Mouse (Mus musculus): ENCODE measurements around the gene Ap1g2. TPM values are rescaled to one million over a fixed set of nuclear protein-coding genes. Genes with fewer than 3 reads are reported as not detected.

The Ap1g2 gene
- polyA plus RNA-seq (2014; fragmentation: Nextera tagmentation; extraction: Ambion mirVana), result 7.6 and 8.6 TPM in 2 replicates

DNA sequence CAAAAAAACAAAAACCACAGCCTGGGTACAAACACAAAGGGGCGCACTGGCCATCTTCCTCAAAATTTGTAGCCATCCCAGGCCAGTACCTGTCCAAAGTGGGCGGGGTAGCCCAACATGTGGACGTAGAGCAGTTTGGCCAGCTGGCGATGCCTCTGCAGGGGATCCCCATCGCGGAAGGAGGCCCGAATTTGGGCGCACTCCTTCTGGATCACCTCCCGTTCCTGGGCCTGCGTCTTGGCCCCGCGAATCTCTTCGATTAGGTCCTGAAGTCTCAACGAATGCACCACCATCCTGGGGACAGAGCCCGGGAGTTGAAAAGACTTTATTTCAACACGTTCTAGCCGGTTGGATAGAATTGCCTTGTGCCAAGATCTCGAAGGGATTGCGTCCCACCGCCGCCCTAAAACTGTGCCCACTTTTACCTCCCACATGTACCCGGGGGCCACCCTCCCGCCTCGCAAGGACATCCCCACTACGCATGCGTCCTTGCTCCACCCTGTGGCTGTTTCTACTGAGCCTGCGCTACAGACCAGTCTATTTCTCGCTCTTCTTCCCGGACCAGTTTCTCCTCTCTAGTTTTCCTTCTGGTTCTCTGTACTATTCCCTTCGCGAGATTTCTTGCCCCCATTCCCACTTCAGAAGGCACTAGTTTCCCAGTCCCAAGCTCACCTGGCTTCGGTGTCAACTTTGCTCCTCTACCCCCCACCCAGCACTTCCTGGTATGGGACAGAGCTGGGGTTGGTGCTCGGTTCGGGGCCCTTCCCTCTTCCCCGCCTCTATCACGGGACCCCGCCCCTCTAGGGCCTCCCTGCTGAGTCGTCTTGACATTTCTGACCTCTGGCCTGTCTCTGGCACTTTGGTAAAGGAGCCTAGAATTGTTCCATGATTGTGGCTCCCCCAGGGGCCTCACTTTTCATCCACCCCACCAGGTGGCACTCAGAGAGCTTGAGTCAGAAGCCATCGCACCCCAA, at the start of gene Ap1g2:
TSS of gene Ap1g2 (minus strand) at position 758 of the 974 bp plus-strand sequence.
- peak within 1 kb of the TSS; percentile 69 for H3K9ac ChIP-seq (ENCODE audit: low read length)
- peak within 1 kb of the TSS; percentile 57 to 58 for H3K4me3 ChIP-seq (ENCODE audit: control insufficient read depth in 1 of 2, insufficient read depth in 1 of 2, low read depth in 1 of 2, low read length in 2 of 2)
- no peaks in the 10 kb centered on the region for H3K9me3 ChIP-seq (ENCODE audit: control insufficient read depth, low read length)
- peaks cover 31% of the 10 kb centered on the region for H3K27me3 ChIP-seq (ENCODE audit: control insufficient read depth, insufficient read depth, low read length)
- H3K4me2 ChIP-seq (ENCODE audit: low read length), result peak within 1 kb of the TSS; percentile 82
- WGBS, result under 1% methylated on average over 39 of the region's 39 CpGs
- H3K36me3 ChIP-seq (ENCODE audit: control insufficient read depth, insufficient read depth, low read length), result peaks cover 6% of the 10 kb centered on the region; the same call in 1 of the 2 replicates
- peak within 1 kb of the TSS in 1 of 2 experiments; percentile 63; a peak in 2 of 4 replicates for H3K27ac ChIP-seq (replicated peaks in 1 of 2; ENCODE audit: control insufficient read depth in 1 of 2, insufficient read depth in 1 of 2, low read depth in 2 of 2, low read length in 2 of 2)
- peak; percentile 53 for ATAC-seq (ENCODE audit: insufficient number of reproducible peaks, insufficient read depth, low FRiP score, low read depth)
- peaks cover 12 to 17% of the 10 kb centered on the region in 2 experiments for H3K4me1 ChIP-seq (ENCODE audit: control insufficient read depth in 2 of 2, insufficient read depth in 2 of 2, low read length in 2 of 2)

DNA sequence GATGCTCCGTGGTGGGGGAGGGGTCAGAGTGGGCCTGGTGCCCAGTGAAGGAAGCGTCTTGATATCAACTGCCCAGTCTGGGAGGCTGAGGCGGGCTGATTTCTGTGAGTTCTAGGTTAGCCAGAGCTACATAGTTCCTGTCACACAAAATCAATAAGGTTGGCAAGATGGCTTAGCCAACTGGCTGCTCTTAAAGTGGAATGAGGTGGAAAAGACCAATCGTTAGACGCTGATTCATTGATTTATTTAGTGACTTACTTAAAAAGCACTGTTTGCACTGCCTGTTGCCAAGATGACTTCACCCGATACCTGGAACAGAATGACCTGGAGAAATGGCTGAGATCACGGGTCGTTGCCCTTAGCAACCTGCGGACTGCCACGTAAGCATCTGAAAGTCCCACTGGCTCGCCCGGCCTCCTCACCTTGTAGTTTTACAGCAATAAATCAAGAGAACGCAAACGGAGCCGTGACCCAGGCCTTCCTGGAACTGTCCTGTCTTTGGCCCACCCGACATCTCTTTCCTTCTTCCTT, 46.6 kb upstream of the Ap1g2 start:
- H3K4me3 ChIP-seq (ENCODE audit: control insufficient read depth in 1 of 2, insufficient read depth in 1 of 2, low read depth in 1 of 2, low read length in 2 of 2), result no peak overlapping the region
- H3K36me3 ChIP-seq (ENCODE audit: control insufficient read depth, insufficient read depth, low read length), result no peaks in the 10 kb centered on the region
- ATAC-seq (ENCODE audit: insufficient number of reproducible peaks, insufficient read depth, low FRiP score, low read depth), result no peak
- H3K4me2 ChIP-seq (ENCODE audit: low read length), result no peak overlapping the region
- H3K9ac ChIP-seq (ENCODE audit: low read length), result no peak overlapping the region
- WGBS, result 93% methylated on average over 16 of the region's 16 CpGs
- no peak overlapping the region for H3K27ac ChIP-seq (replicated peaks in 1 of 2; ENCODE audit: control insufficient read depth in 1 of 2, insufficient read depth in 1 of 2, low read depth in 2 of 2, low read length in 2 of 2)
- no peaks in the 10 kb centered on the region for H3K9me3 ChIP-seq (ENCODE audit: control insufficient read depth, low read length)
- H3K4me1 ChIP-seq (ENCODE audit: control insufficient read depth in 2 of 2, insufficient read depth in 2 of 2, low read length in 2 of 2), result peaks cover 8 to 11% of the 10 kb centered on the region in 2 experiments
- no peaks in the 10 kb centered on the region for H3K27me3 ChIP-seq (ENCODE audit: control insufficient read depth, insufficient read depth, low read length)

DNA sequence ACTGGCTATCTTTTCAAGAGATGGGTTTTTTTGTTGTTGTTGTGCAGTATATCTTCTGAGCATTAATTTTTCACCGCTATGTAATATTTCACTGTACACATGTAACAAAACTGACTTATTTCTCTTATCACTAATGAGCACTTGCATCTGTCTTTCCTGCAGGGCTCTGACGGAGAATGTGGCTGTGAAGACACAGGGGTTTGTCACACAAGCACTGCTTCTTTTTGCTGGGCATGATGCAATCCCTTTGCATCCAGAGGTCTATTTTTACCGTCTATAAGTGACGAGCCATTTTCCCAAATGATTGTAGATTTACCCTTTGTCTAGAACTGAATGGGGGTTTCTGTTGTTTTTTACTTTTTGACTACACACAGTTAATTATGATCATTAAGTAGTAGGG, 45.8 kb upstream of the Ap1g2 start:
- Histone ChIP-seq H3K4me3 (ENCODE audit: control insufficient read depth in 1 of 2, insufficient read depth in 1 of 2, low read depth in 1 of 2, low read length in 2 of 2) (no peak overlapping the region), H3K9me3 (ENCODE audit: control insufficient read depth, low read length) (no peaks in the 10 kb centered on the region), H3K36me3 (ENCODE audit: control insufficient read depth, insufficient read depth, low read length) (no peaks in the 10 kb centered on the region), H3K27ac (replicated peaks in 1 of 2; ENCODE audit: control insufficient read depth in 1 of 2, insufficient read depth in 1 of 2, low read depth in 2 of 2, low read length in 2 of 2) (no peak overlapping the region), H3K4me1 (ENCODE audit: control insufficient read depth in 2 of 2, insufficient read depth in 2 of 2, low read length in 2 of 2) (peaks cover 9 to 10% of the 10 kb centered on the region in 2 experiments), H3K4me2 (ENCODE audit: low read length) (no peak overlapping the region), H3K27me3 (ENCODE audit: control insufficient read depth, insufficient read depth, low read length) (no peaks in the 10 kb centered on the region), H3K9ac (ENCODE audit: low read length) (no peak overlapping the region)
- no peak for ATAC-seq (ENCODE audit: insufficient number of reproducible peaks, insufficient read depth, low FRiP score, low read depth)
- 61% methylated on average over 4 of the region's 4 CpGs for WGBS

DNA sequence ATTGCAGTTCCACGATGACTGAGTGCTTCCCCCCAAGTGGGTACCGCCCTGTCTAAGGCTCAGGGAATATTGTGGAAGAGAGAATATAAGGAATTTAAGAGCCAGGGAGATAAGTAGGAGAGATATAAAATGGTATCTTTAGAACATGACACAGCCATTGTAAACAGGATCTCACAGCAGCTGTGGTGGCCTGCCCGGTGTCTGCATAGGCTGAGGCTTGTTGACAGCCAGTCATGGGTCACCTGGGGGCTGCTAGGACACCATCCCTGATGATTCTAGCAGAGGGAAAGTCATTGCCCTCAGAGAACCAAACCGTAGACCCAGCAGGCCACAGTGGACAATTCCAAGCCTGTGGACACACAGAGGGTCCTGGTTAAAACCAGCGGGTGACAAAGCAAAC, 44.6 kb upstream of the Ap1g2 start:
- Histone ChIP-seq H3K4me1 (ENCODE audit: control insufficient read depth in 2 of 2, insufficient read depth in 2 of 2, low read length in 2 of 2) (peaks cover 8 to 11% of the 10 kb centered on the region in 2 experiments), H3K27ac (replicated peaks in 1 of 2; ENCODE audit: control insufficient read depth in 1 of 2, insufficient read depth in 1 of 2, low read depth in 2 of 2, low read length in 2 of 2) (no peak overlapping the region), H3K4me2 (ENCODE audit: low read length) (no peak overlapping the region), H3K4me3 (ENCODE audit: control insufficient read depth in 1 of 2, insufficient read depth in 1 of 2, low read depth in 1 of 2, low read length in 2 of 2) (no peak overlapping the region), H3K9ac (ENCODE audit: low read length) (no peak overlapping the region), H3K36me3 (ENCODE audit: control insufficient read depth, insufficient read depth, low read length) (no peaks in the 10 kb centered on the region), H3K9me3 (ENCODE audit: control insufficient read depth, low read length) (no peaks in the 10 kb centered on the region), H3K27me3 (ENCODE audit: control insufficient read depth, insufficient read depth, low read length) (no peaks in the 10 kb centered on the region)
- 47% methylated on average over 5 of the region's 5 CpGs for WGBS
- ATAC-seq (ENCODE audit: insufficient number of reproducible peaks, insufficient read depth, low FRiP score, low read depth), result no peak

DNA sequence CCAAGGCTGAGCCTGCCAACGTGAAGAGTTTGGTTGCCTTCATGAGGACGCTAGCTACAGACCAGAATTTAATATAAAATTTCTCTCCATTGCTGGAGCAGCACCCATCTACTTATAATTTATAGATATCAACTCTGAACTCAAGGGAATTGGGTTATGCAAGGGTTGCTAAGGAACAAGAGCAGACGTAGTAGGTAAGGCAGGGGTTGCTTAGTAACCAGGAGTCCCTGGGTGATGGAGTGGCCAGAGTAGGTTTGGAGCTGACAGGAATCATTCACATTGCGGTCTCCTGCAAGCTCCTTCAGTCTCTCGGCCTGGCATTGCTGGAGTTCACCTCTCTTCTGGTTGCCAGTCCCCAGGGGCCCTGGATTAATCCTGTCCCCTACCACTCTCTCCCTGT, 42.6 kb upstream of the Ap1g2 start:
- no peak for ATAC-seq (ENCODE audit: insufficient number of reproducible peaks, insufficient read depth, low FRiP score, low read depth)
- 80% methylated on average over 5 of the region's 5 CpGs for WGBS
- Histone ChIP-seq H3K4me2 (ENCODE audit: low read length) (no peak overlapping the region), H3K9ac (ENCODE audit: low read length) (no peak overlapping the region), H3K4me3 (ENCODE audit: control insufficient read depth in 1 of 2, insufficient read depth in 1 of 2, low read depth in 1 of 2, low read length in 2 of 2) (no peak overlapping the region), H3K27ac (replicated peaks in 1 of 2; ENCODE audit: control insufficient read depth in 1 of 2, insufficient read depth in 1 of 2, low read depth in 2 of 2, low read length in 2 of 2) (no peak overlapping the region), H3K36me3 (ENCODE audit: control insufficient read depth, insufficient read depth, low read length) (no peaks in the 10 kb centered on the region), H3K27me3 (ENCODE audit: control insufficient read depth, insufficient read depth, low read length) (no peaks in the 10 kb centered on the region), H3K4me1 (ENCODE audit: control insufficient read depth in 2 of 2, insufficient read depth in 2 of 2, low read length in 2 of 2) (peaks cover 8 to 11% of the 10 kb centered on the region in 2 experiments), H3K9me3 (ENCODE audit: control insufficient read depth, low read length) (no peaks in the 10 kb centered on the region)

DNA sequence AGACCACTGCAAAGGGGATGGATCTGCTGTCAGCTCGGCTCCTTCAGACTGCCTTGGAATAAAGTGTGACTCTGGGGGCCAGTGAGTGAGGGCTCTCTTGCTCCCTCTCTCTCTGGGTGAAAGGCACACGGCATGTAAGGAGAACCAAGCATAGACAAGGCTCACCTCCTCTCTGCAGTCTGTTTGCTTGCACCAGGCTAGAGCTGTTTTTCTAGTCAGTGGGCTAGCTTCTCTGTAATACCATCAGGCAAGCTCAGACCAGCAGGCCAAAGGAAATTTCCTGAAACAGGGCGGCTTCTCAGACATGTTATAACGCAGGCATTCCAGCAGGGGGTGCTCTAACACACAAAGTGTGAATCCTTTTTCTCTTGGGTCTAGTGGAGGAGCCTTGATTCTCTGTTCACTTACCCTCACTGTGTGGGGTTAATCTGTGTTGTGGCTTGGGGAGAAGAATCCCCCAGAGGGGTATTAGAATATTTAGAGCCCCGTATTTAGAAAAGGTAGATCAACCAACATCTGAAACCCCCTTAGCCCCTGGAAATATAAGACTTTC, 42.0 kb upstream of the Ap1g2 start:
- 31% methylated on average over 5 of the region's 5 CpGs for WGBS
- no peak overlapping the region for H3K9ac ChIP-seq (ENCODE audit: low read length)
- no peak overlapping the region for H3K4me2 ChIP-seq (ENCODE audit: low read length)
- no peak for ATAC-seq (ENCODE audit: insufficient number of reproducible peaks, insufficient read depth, low FRiP score, low read depth)
- no peaks in the 10 kb centered on the region for H3K27me3 ChIP-seq (ENCODE audit: control insufficient read depth, insufficient read depth, low read length)
- no peak overlapping the region for H3K4me3 ChIP-seq (ENCODE audit: control insufficient read depth in 1 of 2, insufficient read depth in 1 of 2, low read depth in 1 of 2, low read length in 2 of 2)
- H3K9me3 ChIP-seq (ENCODE audit: control insufficient read depth, low read length), result no peaks in the 10 kb centered on the region
- H3K27ac ChIP-seq (replicated peaks in 1 of 2; ENCODE audit: control insufficient read depth in 1 of 2, insufficient read depth in 1 of 2, low read depth in 2 of 2, low read length in 2 of 2), result no peak overlapping the region
- peaks cover 8 to 11% of the 10 kb centered on the region in 2 experiments for H3K4me1 ChIP-seq (ENCODE audit: control insufficient read depth in 2 of 2, insufficient read depth in 2 of 2, low read length in 2 of 2)
- no peaks in the 10 kb centered on the region for H3K36me3 ChIP-seq (ENCODE audit: control insufficient read depth, insufficient read depth, low read length)

DNA sequence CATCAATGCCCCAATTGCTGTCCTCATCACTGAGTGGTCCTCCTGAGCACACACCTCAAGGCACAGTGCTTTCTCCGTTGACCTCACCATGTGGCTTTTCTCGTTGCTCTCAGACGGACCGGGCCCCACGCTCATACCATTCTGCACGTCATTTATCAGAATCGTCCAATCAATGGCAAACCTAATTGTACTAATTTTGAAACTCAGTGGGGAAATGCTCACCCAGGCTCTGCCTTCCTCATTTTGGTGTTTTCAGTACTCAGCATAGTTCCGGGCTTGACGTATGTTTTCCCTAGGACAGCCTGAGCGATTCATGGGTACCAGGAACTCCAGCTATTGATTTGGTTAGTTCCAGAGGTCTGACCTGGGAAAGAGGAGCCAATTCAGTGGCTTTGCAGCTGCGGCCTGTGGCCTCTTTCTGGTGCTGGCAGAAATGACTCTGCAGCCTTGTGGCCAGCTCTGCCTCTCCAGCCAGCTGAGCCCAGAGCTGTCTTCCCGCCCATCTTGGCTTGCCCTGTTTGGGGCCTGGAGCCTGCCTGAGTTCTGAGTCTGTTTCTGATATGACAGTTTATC, 40.5 kb upstream of the Ap1g2 start:
- Histone ChIP-seq H3K9ac (ENCODE audit: low read length) (no peak overlapping the region), H3K4me3 (ENCODE audit: control insufficient read depth in 1 of 2, insufficient read depth in 1 of 2, low read depth in 1 of 2, low read length in 2 of 2) (no peak overlapping the region), H3K9me3 (ENCODE audit: control insufficient read depth, low read length) (no peaks in the 10 kb centered on the region), H3K27me3 (ENCODE audit: control insufficient read depth, insufficient read depth, low read length) (no peaks in the 10 kb centered on the region), H3K36me3 (ENCODE audit: control insufficient read depth, insufficient read depth, low read length) (no peaks in the 10 kb centered on the region), H3K4me2 (ENCODE audit: low read length) (no peak overlapping the region), H3K4me1 (ENCODE audit: control insufficient read depth in 2 of 2, insufficient read depth in 2 of 2, low read length in 2 of 2) (peaks cover 8 to 11% of the 10 kb centered on the region in 2 experiments), H3K27ac (replicated peaks in 1 of 2; ENCODE audit: control insufficient read depth in 1 of 2, insufficient read depth in 1 of 2, low read depth in 2 of 2, low read length in 2 of 2) (no peak overlapping the region)
- ATAC-seq (ENCODE audit: insufficient number of reproducible peaks, insufficient read depth, low FRiP score, low read depth), result no peak
- 83% methylated on average over 12 of the region's 12 CpGs for WGBS

All from heart, embryonic 14.5 days (tissue).